Comparison of ENCODE assay signal across 29 mouse cellular contexts in the genomic region with DNA sequence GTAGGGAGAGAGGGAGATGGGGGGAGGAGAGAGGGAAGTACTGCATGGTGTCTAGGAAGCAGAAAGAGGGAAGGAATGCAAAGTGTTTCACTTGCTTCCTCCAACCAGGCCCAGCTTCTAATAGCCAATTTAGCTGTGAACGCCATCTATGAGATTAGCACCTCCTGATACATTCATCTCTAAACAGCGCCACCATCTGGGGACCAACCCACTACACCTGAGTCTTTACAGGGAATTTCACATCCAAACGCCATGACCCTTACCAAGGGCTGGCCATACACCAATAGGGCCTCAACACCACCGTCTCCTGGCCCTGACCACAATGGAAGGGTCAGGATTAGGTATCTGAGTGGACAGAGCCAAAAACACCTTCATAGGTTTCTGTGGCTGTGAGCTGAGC. TPM values are rescaled to one million over a fixed set of nuclear protein-coding genes. Genes with fewer than 3 reads are reported as not detected.
DNase-seq lines count a peak whose midpoint lies in the region; ATAC-seq and TF ChIP-seq lines count a peak whose summit lies in the region.
"Had no signal": no experiment of that assay in that cellular context is flagged by ENCODE, and none has a peak within 500 bp of the region (broad histone marks: within the 10 kb centered on the region; RNA-seq: fewer than 3 reads in every experiment).

No protein-coding gene starts in this region.

- peak in 1 of 2 experiments; percentile 43; a peak in 2 of 4 replicates for TF ChIP-seq CTCF in CH12.LX (conservative IDR thresholded peaks at IDR 0.05 in 1 of 2, IDR thresholded peaks at IDR 0.05 in 1 of 2; ENCODE audit: low read depth in 2 of 2, low read length in 2 of 2)
- no peak for TF ChIP-seq CTCF in gastrocnemius, adult 2 months (IDR thresholded peaks at IDR 0.05)

- ATAC-seq in CD4-positive, CD25-positive, alpha-beta regulatory T cell, adult 4 months = no peak
- ATAC-seq: activated CD4-positive, CD25-positive, alpha-beta regulatory T cell, adult 4 months; forebrain, embryonic 14.5 days; hindbrain, embryonic 16.5 days; intestine, embryonic 16.5 days; Patski had no signal

- DNase-seq in CD4-positive, CD25-positive, alpha-beta regulatory T cell, adult 2 months (ENCODE audit: low read depth, low spot score) = peak; percentile 7
- no peak for DNase-seq in CH12.LX (ENCODE audit: extremely low read depth)
- DNase-seq in R1 (ENCODE audit: low read depth, low spot score) = peak; percentile 29
- peak; percentile 57 for DNase-seq in lung, postnatal 14 days
- DNase-seq in urinary bladder, postnatal 36 days (ENCODE audit: low spot score in 2 of 2) = no peak
- DNase-seq in adrenal gland, postnatal 10 days = no peak
- DNase-seq in gastrocnemius, adult 2 months = no peak
- DNase-seq: adrenal gland, adult 8-10 months; cerebellum, adult 8-10 months; cerebellum, postnatal 36 days; embryo, embryonic 11 days; gastrocnemius, postnatal 10 days; heart, postnatal 4 days; right cerebral cortex, adult 18-20 months; right cerebral cortex, postnatal 4 days; thymus, adult 18-20 months had no signal

- H3K79me2 ChIP-seq in CH12.LX (replicated peaks; ENCODE audit: control insufficient read depth, extremely low read depth, insufficient read depth, poor library complexity, severe bottlenecking) = no peaks in the 10 kb centered on the region

- no peak for TF ChIP-seq EP300 in CH12.LX (IDR thresholded peaks at IDR 0.05; ENCODE audit: low read length)

- H3K4me2 ChIP-seq in CH12.LX (ENCODE audit: insufficient read depth, low read depth, poor library complexity, severe bottlenecking) = no peak overlapping the region
- H3K4me2 ChIP-seq: neural tube, embryonic 15.5 days; stomach, embryonic 15.5 days had no signal

- no peaks in the 10 kb centered on the region for H3K36me3 ChIP-seq in CH12.LX (replicated peaks in 1 of 2; ENCODE audit: control insufficient read depth in 1 of 2, insufficient read depth in 1 of 2, low read length in 1 of 2)
- H3K36me3 ChIP-seq: stomach, embryonic 15.5 days had no signal

- intact Hi-C loops in gastrocnemius, adult 2 months (cut with DNase I) = no loop called here

- H3K9me3 ChIP-seq in CH12.LX (replicated peaks; ENCODE audit: low read length) = peaks cover 4% of the 10 kb centered on the region
- H3K9me3 ChIP-seq: heart, embryonic 10.5 days; neural tube, embryonic 15.5 days; stomach, embryonic 15.5 days had no signal

- dilution Hi-C loops in CH12.LX (cut with MboI; ENCODE audit: extremely low pct_ligation_motif_present, extremely low pct_unique_long_range_greater_than_20kb, low sequenced_read_pairs) = no loop called here

- in situ Hi-C loops in CH12.LX (cut with MboI; ENCODE audit: low pct_ligation_motif_present, low pct_unique_long_range_greater_than_20kb, low sequenced_read_pairs) = no loop called here

- peak; percentile 2 for TF ChIP-seq RAD21 in CH12.LX (IDR thresholded peaks at IDR 0.05; ENCODE audit: low read depth, low read length)

- no peak for TF ChIP-seq POLR2A in CH12.LX (IDR thresholded peaks at IDR 0.05; ENCODE audit: low read depth, low read length)

- H3K27me3 ChIP-seq in CH12.LX (replicated peaks) = peaks cover 13% of the 10 kb centered on the region
- H3K27me3 ChIP-seq: neural tube, embryonic 15.5 days; stomach, embryonic 15.5 days had no signal

- H3K9ac ChIP-seq in CH12.LX (ENCODE audit: insufficient read depth, low read depth) = no peak overlapping the region
- H3K9ac ChIP-seq: neural tube, embryonic 15.5 days; stomach, embryonic 15.5 days had no signal

- no peak overlapping the region for H3K27ac ChIP-seq in CH12.LX (ENCODE audit: insufficient read depth, low read depth)
- H3K27ac ChIP-seq in gastrocnemius, adult 2 months = no peak overlapping the region
- H3K27ac ChIP-seq: heart, embryonic 10.5 days; macrophage; midbrain, embryonic 10.5 days; neural tube, embryonic 15.5 days; stomach, embryonic 15.5 days had no signal

- no peak overlapping the region for H3K4me3 ChIP-seq in CH12.LX (replicated peaks in 1 of 3; ENCODE audit: low read depth in 2 of 3, low read length in 2 of 3, poor library complexity in 1 of 3)
- H3K4me3 ChIP-seq in gastrocnemius, adult 2 months = no peak overlapping the region
- H3K4me3 ChIP-seq: heart, embryonic 10.5 days; midbrain, embryonic 10.5 days; neural tube, embryonic 15.5 days; stomach, embryonic 15.5 days had no signal

- H3K4me1 ChIP-seq in CH12.LX (ENCODE audit: control insufficient read depth in 1 of 2, insufficient read depth in 2 of 2) = no peaks in the 10 kb centered on the region
- H3K4me1 ChIP-seq: heart, embryonic 10.5 days; midbrain, embryonic 10.5 days; neural tube, embryonic 15.5 days; stomach, embryonic 15.5 days had no signal

TF ChIP-seq in CH12.LX, 34 proteins besides CTCF, POLR2A, EP300 and RAD21:
- TF ChIP-seq SMC3 (IDR thresholded peaks at IDR 0.05; ENCODE audit: low read depth, low read length) (peak; percentile 18; the same call in 1 of the 2 replicates), MXI1 (IDR thresholded peaks at IDR 0.05; ENCODE audit: low read depth, low read length) (no peak), HCFC1 (IDR thresholded peaks at IDR 0.05; ENCODE audit: low read depth, low read length) (no peak)
TF ChIP-seq in CH12.LX: peak in this region for 1.

RNA-seq across cellular contexts. Expression of gene Coq7, which starts 20.7 kb away (rescaled TPM):
- polyA plus RNA-seq in CD4-positive, CD25-positive, alpha-beta regulatory T cell, adult 4 months (2017; shearing (Covaris generic)) = 10 to 100 TPM; 10.3 to 10.7 TPM
- total RNA-seq in CH12.LX (2012; rRNA removed) = 43.6 and 54.2 TPM in 2 replicates
- total RNA-seq in CH12.LX (2014; rRNA removed) = 38.8 and 42.1 TPM in 2 replicates
- 50.4 and 53.7 TPM in 2 replicates for polyA plus RNA-seq in CH12.LX (2012; ENCODE audit: insufficient read length, low read depth)
- total RNA-seq in adrenal gland, postnatal 10 days (2021) = 10 to 100 TPM; 71.9 to 78.3 TPM
- 10 to 100 TPM; 46.0 to 75.6 TPM for total RNA-seq in gastrocnemius, adult 2 months (2021)

RNA-seq across cellular contexts. Expression of gene Tmc7, which starts 30.7 kb away (rescaled TPM):
- not detected for polyA plus RNA-seq in CD4-positive, CD25-positive, alpha-beta regulatory T cell, adult 4 months (2017; shearing (Covaris generic))
- total RNA-seq in CH12.LX (2012; rRNA removed) (not detected in 2 replicates), CH12.LX (2014; rRNA removed) (0.13 TPM in 1 of 2 replicates, not detected in the other)
- polyA plus RNA-seq in CH12.LX (2012; ENCODE audit: insufficient read length, low read depth) = 0.26 TPM in 1 of 2 replicates, not detected in the other
- total RNA-seq in adrenal gland, postnatal 10 days (2021) = 1 to 10 TPM; 1.3 to 2.1 TPM
- total RNA-seq in gastrocnemius, adult 2 months (2021) = 10 to 100 TPM in 1 of 2 experiments, 1 to 10 TPM in 1; 8.1 to 15.6 TPM
- polyA plus RNA-seq: activated CD4-positive, CD25-positive, alpha-beta regulatory T cell, adult 4 months; macrophage had no signal

RNA-seq across cellular contexts. Expression of gene Tmc5, which starts 43.2 kb away (rescaled TPM):
- polyA plus RNA-seq in CD4-positive, CD25-positive, alpha-beta regulatory T cell, adult 4 months (2017; shearing (Covaris generic)) = not detected
- total RNA-seq in CH12.LX (2012; rRNA removed) (not detected in 2 replicates), CH12.LX (2014; rRNA removed) (not detected in 2 replicates)
- polyA plus RNA-seq in CH12.LX (2012; ENCODE audit: insufficient read length, low read depth) = 0.08 TPM in 1 of 2 replicates, not detected in the other
- under 1 TPM; 0.45 to 0.64 TPM for total RNA-seq in adrenal gland, postnatal 10 days (2021)
- not detected for total RNA-seq in gastrocnemius, adult 2 months (2021)
- total RNA-seq: granulocyte monocyte progenitor cell, adult 5-6 weeks had no signal
- polyA plus RNA-seq: activated CD4-positive, CD25-positive, alpha-beta regulatory T cell, adult 4 months; heart, embryonic 10.5 days; limb, embryonic 11.5 days; macrophage; Patski had no signal

Comparison
In these comparisons a context has a peak if more than half of its experiments do, and no peak if none do; other contexts are left out.
1. DNase-seq: peak in CD4-positive, CD25-positive, alpha-beta regulatory T cell, adult 2 months (single experiment), R1 (single experiment) and lung, postnatal 14 days (single experiment); none in CH12.LX (single experiment), urinary bladder, postnatal 36 days (0 of 2), adrenal gland, postnatal 10 days (single experiment) and gastrocnemius, adult 2 months (single experiment).